Comparison of ENCODE assay signal across 18 mouse cellular contexts in the genomic region with DNA sequence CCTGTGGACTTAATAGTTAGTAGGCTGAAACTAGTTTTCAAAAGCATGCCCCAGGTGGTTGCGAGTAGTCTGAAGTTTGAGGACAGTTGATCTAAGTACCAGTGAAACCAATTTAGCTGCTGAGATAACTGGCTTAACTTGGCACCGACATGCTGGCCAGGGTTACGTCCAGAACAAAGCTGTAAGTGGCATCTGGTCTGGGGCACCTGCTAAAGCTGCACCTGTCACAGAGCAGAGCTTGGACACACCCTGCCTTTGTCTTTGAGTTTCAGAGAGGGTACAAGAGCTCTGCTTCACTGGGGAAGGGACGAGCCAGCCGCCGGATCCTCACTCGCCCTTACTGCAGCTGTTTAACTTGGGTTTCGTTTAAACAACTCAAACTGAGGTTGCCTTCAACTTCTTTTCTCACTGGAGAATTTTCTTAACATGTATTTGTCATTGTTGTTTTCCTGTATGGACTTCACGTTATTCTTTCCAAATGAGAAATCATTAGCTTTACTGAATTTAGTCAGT. TPM values are rescaled to one million over a fixed set of nuclear protein-coding genes. Genes with fewer than 3 reads are reported as not detected.
DNase-seq lines count a peak whose midpoint lies in the region; ATAC-seq and TF ChIP-seq lines count a peak whose summit lies in the region.
"Had no signal": no experiment of that assay in that cellular context is flagged by ENCODE, and none has a peak within 500 bp of the region (broad histone marks: within the 10 kb centered on the region; RNA-seq: fewer than 3 reads in every experiment).

No protein-coding gene starts in this region.

- 74% methylated on average over 9 of the region's 9 CpGs for WGBS in heart, embryonic 13.5 days
- 76% methylated on average over 9 of the region's 9 CpGs for WGBS in heart, embryonic 11.5 days (ENCODE audit: insufficient replicate concordance)
- WGBS in lung, postnatal 0 days, result 68% methylated on average over 9 of the region's 9 CpGs
- 65% methylated on average over 9 of the region's 9 CpGs for WGBS in intestine, embryonic 16.5 days
- 82% methylated on average over 9 of the region's 9 CpGs for WGBS in midbrain, embryonic 16.5 days

- H3K36me3 ChIP-seq in heart, embryonic 13.5 days, result peaks cover 34% of the 10 kb centered on the region
- H3K36me3 ChIP-seq in heart, embryonic 11.5 days (ENCODE audit: control insufficient read depth, insufficient read depth, low read length), result peaks cover 5% of the 10 kb centered on the region; the same call in 1 of the 2 replicates
- H3K36me3 ChIP-seq in lung, postnatal 0 days (ENCODE audit: insufficient read depth, low read length), result 0 out of 2 replicates have a peak, but pooled peaks cover 7% of the 10 kb centered on the region
- H3K36me3 ChIP-seq in intestine, embryonic 16.5 days (ENCODE audit: control insufficient read depth, insufficient read depth, low read length), result no peaks in the 10 kb centered on the region
- H3K36me3 ChIP-seq in midbrain, embryonic 16.5 days (ENCODE audit: control insufficient read depth, insufficient read depth, low read length), result no peaks in the 10 kb centered on the region
- H3K36me3 ChIP-seq: stomach, embryonic 15.5 days had no signal

- no peak overlapping the region for H3K27ac ChIP-seq in heart, embryonic 13.5 days (replicated peaks)
- H3K27ac ChIP-seq in heart, embryonic 11.5 days (ENCODE audit: low read depth, low read length), result no peak overlapping the region
- no peak overlapping the region for H3K27ac ChIP-seq in lung, postnatal 0 days (ENCODE audit: low read length)
- 0 out of 2 replicates have a peak overlapping the region, but pooled peaks have one; percentile 1 for H3K27ac ChIP-seq in intestine, embryonic 16.5 days (ENCODE audit: low read length)
- H3K27ac ChIP-seq in midbrain, embryonic 16.5 days (ENCODE audit: low read length), result no peak overlapping the region
- H3K27ac ChIP-seq: embryonic facial prominence, embryonic 12.5 days; hindbrain, embryonic 15.5 days; liver, embryonic 12.5 days; midbrain, embryonic 13.5 days; neural tube, embryonic 15.5 days; stomach, embryonic 15.5 days had no signal

- H3K4me1 ChIP-seq in heart, embryonic 13.5 days, result peaks cover 41% of the 10 kb centered on the region
- H3K4me1 ChIP-seq in heart, embryonic 11.5 days (ENCODE audit: control insufficient read depth, insufficient read depth, low read length), result peaks cover 16% of the 10 kb centered on the region
- H3K4me1 ChIP-seq in lung, postnatal 0 days (ENCODE audit: insufficient read depth, low read depth, low read length), result 0 out of 2 replicates have a peak, but pooled peaks cover 7% of the 10 kb centered on the region
- peaks cover 6% of the 10 kb centered on the region for H3K4me1 ChIP-seq in intestine, embryonic 16.5 days (ENCODE audit: control insufficient read depth, insufficient read depth, low read length)
- peaks cover 4% of the 10 kb centered on the region for H3K4me1 ChIP-seq in midbrain, embryonic 16.5 days (ENCODE audit: control insufficient read depth, insufficient read depth, low read length)
- H3K4me1 ChIP-seq: stomach, embryonic 15.5 days had no signal

- no peak for DNase-seq in lung, postnatal 0 days (ENCODE audit: low spot score)
- DNase-seq in lung, postnatal 25 days (ENCODE audit: low spot score), result no peak
- DNase-seq in thymus, postnatal 36 days, result peak; percentile 45 to 49
- DNase-seq: cerebellum, adult 8-10 months; kidney, adult 11 months; lung, embryonic 14.5 days; spleen, adult 18-20 months had no signal

- H3K4me3 ChIP-seq in heart, embryonic 13.5 days, result no peak overlapping the region
- H3K4me3 ChIP-seq in heart, embryonic 11.5 days (ENCODE audit: low read depth, low read length), result no peak overlapping the region
- H3K4me3 ChIP-seq in lung, postnatal 0 days (ENCODE audit: low read depth, low read length), result no peak overlapping the region
- no peak overlapping the region for H3K4me3 ChIP-seq in intestine, embryonic 16.5 days (ENCODE audit: low read length)
- no peak overlapping the region for H3K4me3 ChIP-seq in midbrain, embryonic 16.5 days (ENCODE audit: low read depth, low read length)
- H3K4me3 ChIP-seq: embryonic facial prominence, embryonic 12.5 days; hindbrain, embryonic 15.5 days; liver, embryonic 12.5 days; midbrain, embryonic 13.5 days; neural tube, embryonic 15.5 days; stomach, embryonic 15.5 days had no signal

- TF ChIP-seq EP300 in lung, postnatal 0 days (IDR thresholded peaks at IDR 0.05), result no peak

- no peak overlapping the region for H3K4me2 ChIP-seq in heart, embryonic 13.5 days
- H3K4me2 ChIP-seq in heart, embryonic 11.5 days, result no peak overlapping the region
- no peak overlapping the region for H3K4me2 ChIP-seq in lung, postnatal 0 days (replicated peaks; ENCODE audit: low read depth, low read length)
- no peak overlapping the region for H3K4me2 ChIP-seq in intestine, embryonic 16.5 days (ENCODE audit: low read depth, low read length)
- no peak overlapping the region for H3K4me2 ChIP-seq in midbrain, embryonic 16.5 days (ENCODE audit: low read length)
- H3K4me2 ChIP-seq: embryonic facial prominence, embryonic 12.5 days; hindbrain, embryonic 15.5 days; liver, embryonic 12.5 days; lung, embryonic 14.5 days; midbrain, embryonic 13.5 days; neural tube, embryonic 15.5 days; stomach, embryonic 15.5 days had no signal

- 0 out of 2 replicates have a peak overlapping the region, but pooled peaks have one; percentile 19 for H3K9ac ChIP-seq in heart, embryonic 13.5 days
- no peak overlapping the region for H3K9ac ChIP-seq in heart, embryonic 11.5 days (ENCODE audit: low read depth, low read length)
- H3K9ac ChIP-seq in lung, postnatal 0 days (replicated peaks; ENCODE audit: low read depth), result no peak overlapping the region
- no peak overlapping the region for H3K9ac ChIP-seq in intestine, embryonic 16.5 days (ENCODE audit: low read depth, low read length)
- no peak overlapping the region for H3K9ac ChIP-seq in midbrain, embryonic 16.5 days (ENCODE audit: low read depth, low read length)
- H3K9ac ChIP-seq: embryonic facial prominence, embryonic 12.5 days; hindbrain, embryonic 15.5 days; liver, embryonic 12.5 days; lung, embryonic 14.5 days; midbrain, embryonic 13.5 days; neural tube, embryonic 15.5 days; stomach, embryonic 15.5 days had no signal

- H3K9me3 ChIP-seq in heart, embryonic 13.5 days, result no peaks in the 10 kb centered on the region
- H3K9me3 ChIP-seq in heart, embryonic 11.5 days (replicated peaks; ENCODE audit: control insufficient read depth, low read length), result no peaks in the 10 kb centered on the region
- no peaks in the 10 kb centered on the region for H3K9me3 ChIP-seq in lung, postnatal 0 days (ENCODE audit: low read length)
- no peaks in the 10 kb centered on the region for H3K9me3 ChIP-seq in intestine, embryonic 16.5 days (ENCODE audit: control insufficient read depth, low read length)
- H3K9me3 ChIP-seq in midbrain, embryonic 16.5 days (replicated peaks; ENCODE audit: control insufficient read depth, low read length, poor library complexity, severe bottlenecking), result no peaks in the 10 kb centered on the region
- H3K9me3 ChIP-seq: embryonic facial prominence, embryonic 12.5 days; hindbrain, embryonic 15.5 days; liver, embryonic 12.5 days; midbrain, embryonic 13.5 days; neural tube, embryonic 15.5 days; stomach, embryonic 15.5 days had no signal

- no peak for ATAC-seq in heart, embryonic 13.5 days (ENCODE audit: extremely low read depth, insufficient number of reproducible peaks, low FRiP score, low TSS enrichment)
- ATAC-seq in heart, embryonic 11.5 days (replicated peaks; ENCODE audit: insufficient number of reproducible peaks, low FRiP score, low TSS enrichment), result no peak
- ATAC-seq in lung, postnatal 0 days, result peak; percentile 33; the same call in 1 of the 2 replicates
- ATAC-seq in intestine, embryonic 16.5 days, result peak; percentile 55; the same call in 1 of the 2 replicates
- no peak for ATAC-seq in midbrain, embryonic 16.5 days
- ATAC-seq: forebrain, embryonic 14.5 days; liver, embryonic 12.5 days; midbrain, embryonic 13.5 days had no signal

- H3K27me3 ChIP-seq in heart, embryonic 13.5 days (replicated peaks), result no peaks in the 10 kb centered on the region
- no peaks in the 10 kb centered on the region for H3K27me3 ChIP-seq in heart, embryonic 11.5 days (ENCODE audit: control insufficient read depth, insufficient read depth, low read length)
- no peaks in the 10 kb centered on the region for H3K27me3 ChIP-seq in lung, postnatal 0 days (replicated peaks; ENCODE audit: insufficient read depth, low read length)
- H3K27me3 ChIP-seq in intestine, embryonic 16.5 days (replicated peaks; ENCODE audit: control insufficient read depth, insufficient read depth, low read length), result no peaks in the 10 kb centered on the region
- no peaks in the 10 kb centered on the region for H3K27me3 ChIP-seq in midbrain, embryonic 16.5 days (ENCODE audit: control insufficient read depth, insufficient read depth, low read depth, low read length)
- H3K27me3 ChIP-seq: embryonic facial prominence, embryonic 12.5 days; hindbrain, embryonic 15.5 days; liver, embryonic 12.5 days; midbrain, embryonic 13.5 days; neural tube, embryonic 15.5 days; stomach, embryonic 15.5 days had no signal

- TF ChIP-seq CTCF in lung, postnatal 0 days (IDR thresholded peaks at IDR 0.05), result no peak

RNA-seq across cellular contexts. Expression of a gene that starts 9.8 kb away (rescaled TPM):
- polyA plus RNA-seq in heart, embryonic 13.5 days (2015; fragmentation: Nextera tagmentation; extraction: Ambion mirVana), result 12.1 and 14.1 TPM in 2 replicates
- polyA plus RNA-seq in heart, embryonic 11.5 days (2014; fragmentation: Nextera tagmentation; extraction: Ambion mirVana), result 22.0 and 22.6 TPM in 2 replicates
- 15.3 and 15.7 TPM in 2 replicates for polyA plus RNA-seq in lung, postnatal 0 days (2015; fragmentation: Nextera tagmentation; extraction: Ambion mirVana)
- 12.4 and 12.6 TPM in 2 replicates for polyA plus RNA-seq in intestine, embryonic 16.5 days (2015; fragmentation: Nextera tagmentation; extraction: Ambion mirVana)
- 17.8 and 21.2 TPM in 2 replicates for polyA plus RNA-seq in midbrain, embryonic 16.5 days (2015; fragmentation: Nextera tagmentation; extraction: Ambion mirVana)

Comparison
In these comparisons a context has a peak if more than half of its experiments do, and no peak if none do; other contexts are left out.
1. ATAC-seq: peak in lung, postnatal 0 days (single experiment) and intestine, embryonic 16.5 days (single experiment); none in heart, embryonic 13.5 days (single experiment), heart, embryonic 11.5 days (single experiment) and midbrain, embryonic 16.5 days (single experiment).
2. DNase-seq: peak in thymus, postnatal 36 days (2 of 2); none in lung, postnatal 0 days (single experiment) and lung, postnatal 25 days (single experiment).